Mouse (Mus musculus) cortical plate, adult 2 months (tissue): ENCODE results near the gene Polr2e.

ENCODE experiments used
- CTCF ChIP-seq: fragments of 200-500 bp; IDR thresholded peaks from 2 replicates; pipeline ENCODE4 v1.5.1; 2011; ENCODE audit warnings: mild to moderate bottlenecking, control low read depth, low read length; ENCODE audit not compliant: insufficient read depth; ENCODE audit errors: extremely low read depth
- POLR2A ChIP-seq: fragments of 200-500 bp; IDR thresholded peaks from 2 replicates; pipeline ENCODE4 v1.6.1; 2011; ENCODE audit warnings: mild to moderate bottlenecking, low read length, control low read depth; ENCODE audit not compliant: insufficient read depth; ENCODE audit errors: extremely low read depth

DNA sequence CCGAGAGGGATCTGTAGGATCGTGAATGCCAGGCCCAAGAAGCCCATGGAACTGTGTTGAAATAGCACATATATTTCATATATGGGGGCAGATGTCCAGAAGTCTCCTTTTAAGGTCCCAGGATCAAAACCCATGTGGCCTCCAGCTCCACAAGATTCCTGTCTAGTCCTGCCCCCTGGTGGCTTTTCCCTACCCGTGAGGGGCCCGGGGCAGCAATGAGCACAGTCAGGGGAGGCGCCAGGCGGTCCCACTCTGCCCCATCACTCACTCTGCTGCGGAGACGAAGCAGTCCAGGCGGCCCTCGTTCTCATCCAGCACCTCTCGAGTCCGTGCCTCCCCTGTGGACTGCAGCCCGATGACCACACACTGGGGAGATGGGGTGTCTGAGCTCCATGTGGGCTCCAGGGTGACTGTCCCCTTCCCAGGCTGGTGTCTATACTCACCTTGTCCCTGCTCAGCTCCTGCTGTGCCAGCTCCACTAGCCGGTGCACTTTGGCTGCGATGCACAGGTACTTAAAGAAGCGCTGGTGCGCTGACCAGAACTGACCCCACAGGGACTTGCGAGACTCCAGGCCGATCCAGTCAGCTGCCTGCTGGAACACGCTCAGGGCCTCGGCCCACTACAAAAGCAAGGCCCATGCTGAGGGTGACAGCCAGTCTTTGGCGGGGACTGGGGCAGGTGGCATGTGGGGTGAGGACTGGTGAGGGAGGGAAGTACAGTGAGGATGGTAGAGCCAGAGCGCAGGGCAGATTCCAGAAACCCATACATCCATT lies 24.5 kb upstream of the Polr2e start:
- no peak for TF ChIP-seq POLR2A
- no peak for TF ChIP-seq CTCF
